Mouse (Mus musculus): ENCODE data around the gene Lat2.

Gene Lat2

GRCm38 (mm10) chr5:134568964-134569491 lies 45.8 kb downstream of the Lat2 start:
- DNase-seq = no peak

- no peak for DNase-seq
Measured at GRCm38 (mm10) chr5:134568030-134568429, 46.8 kb downstream of the Lat2 start.

DNA sequence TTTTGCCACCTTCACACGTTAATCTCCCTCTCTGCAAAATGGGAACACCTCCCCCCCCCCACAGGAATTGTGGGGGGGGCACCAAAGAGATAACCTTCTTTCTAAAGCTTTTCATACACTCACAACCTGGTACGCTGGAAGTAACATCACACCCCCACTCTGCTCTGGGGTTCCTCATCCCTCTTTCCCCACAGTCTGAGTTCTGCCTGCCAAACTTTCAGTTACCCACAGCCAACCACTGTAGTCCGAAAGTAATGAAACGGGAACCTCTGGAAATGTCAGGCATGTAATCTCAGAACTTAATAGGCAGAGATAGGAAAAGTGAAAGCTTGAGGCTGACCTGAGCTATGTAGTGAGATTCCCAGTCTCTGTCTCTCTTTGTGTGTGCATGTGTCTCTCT lies 47.4 kb downstream of the Lat2 start:
- no peak for DNase-seq

- no peak for DNase-seq
Measured at GRCm38 (mm10) chr5:134565696-134566095, 49.1 kb downstream of the Lat2 start.

GRCm38 (mm10) chr5:134564272-134564671 lies 50.6 kb downstream of the Lat2 start:
- DNase-seq = no peak

DNA sequence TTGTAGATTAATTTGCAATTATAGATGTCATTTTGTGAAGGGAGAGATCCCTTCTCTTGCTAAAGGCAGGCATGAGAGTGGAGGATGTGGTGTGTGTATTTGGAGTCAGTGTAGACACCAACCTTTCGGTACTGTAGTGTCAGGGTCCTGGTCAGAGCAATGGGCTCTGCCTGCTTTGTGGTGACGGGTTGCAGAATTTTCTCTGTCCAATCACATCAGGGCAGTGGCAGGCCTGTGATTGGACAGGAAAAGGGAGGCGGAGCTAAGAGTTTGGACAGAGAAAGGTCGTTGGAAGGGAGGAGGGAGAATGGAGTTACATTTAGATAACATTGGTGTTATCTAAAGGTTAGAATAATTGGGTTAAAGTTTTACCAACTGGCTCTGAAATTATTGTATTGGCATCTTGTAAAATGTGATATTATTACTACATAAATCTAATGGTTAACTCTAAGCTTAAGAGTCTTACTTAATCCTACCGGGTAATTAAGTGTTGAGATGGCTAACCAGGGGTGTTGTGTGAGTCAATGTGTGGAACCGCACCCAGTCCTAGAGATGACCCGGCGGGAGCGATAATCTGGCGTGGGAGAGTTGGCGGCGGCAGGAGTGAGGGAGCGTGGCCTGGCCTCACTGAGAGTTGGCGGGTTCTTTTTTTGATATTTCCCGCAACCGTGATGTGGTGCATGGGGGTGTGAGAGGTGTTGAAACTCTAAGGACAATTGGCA lies 54.2 kb downstream of the Lat2 start:
- DNase-seq = no peak

GRCm38 (mm10) chr5:134560071-134560449 lies 54.8 kb downstream of the Lat2 start, which contains the start of gene Syna:
Gene Syna (minus strand): TSS chr5:134560171.
- no peak for DNase-seq

DNA sequence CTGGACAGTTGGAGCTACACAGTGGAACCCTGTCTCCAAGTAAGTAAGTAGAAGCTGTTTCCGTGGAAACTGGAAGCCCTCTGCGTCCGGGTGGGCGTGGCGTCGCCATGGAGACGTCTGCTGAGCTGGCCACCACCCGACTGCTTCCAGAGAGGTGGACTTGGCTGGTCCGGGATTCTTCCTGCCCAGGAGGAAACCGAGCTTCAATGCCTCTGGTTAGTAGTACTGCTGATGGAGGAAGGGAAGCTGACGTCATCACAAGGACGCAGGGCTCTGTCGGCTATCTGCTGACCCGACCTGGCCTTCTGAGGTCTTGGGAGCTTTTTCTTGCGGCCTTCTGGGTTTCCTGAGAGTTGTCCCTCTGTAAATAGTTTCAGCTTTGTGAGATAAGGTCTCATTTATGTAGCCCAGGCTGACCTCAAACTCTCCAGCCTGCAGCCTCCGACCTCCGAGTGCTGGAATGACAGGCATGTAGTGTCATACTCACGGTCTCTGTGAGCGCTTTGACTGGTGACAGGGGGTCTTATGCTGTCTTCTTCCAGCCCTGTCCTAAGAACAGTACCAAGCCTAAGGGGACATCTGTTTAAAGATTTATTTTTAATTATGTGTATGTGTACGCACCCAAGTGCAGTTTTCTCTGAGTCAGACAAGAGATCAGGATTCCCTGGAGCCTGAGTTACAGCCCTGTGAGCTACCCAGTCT lies 59.2 kb downstream of the Lat2 start:
- DNase-seq = peak; percentile 86

DNA sequence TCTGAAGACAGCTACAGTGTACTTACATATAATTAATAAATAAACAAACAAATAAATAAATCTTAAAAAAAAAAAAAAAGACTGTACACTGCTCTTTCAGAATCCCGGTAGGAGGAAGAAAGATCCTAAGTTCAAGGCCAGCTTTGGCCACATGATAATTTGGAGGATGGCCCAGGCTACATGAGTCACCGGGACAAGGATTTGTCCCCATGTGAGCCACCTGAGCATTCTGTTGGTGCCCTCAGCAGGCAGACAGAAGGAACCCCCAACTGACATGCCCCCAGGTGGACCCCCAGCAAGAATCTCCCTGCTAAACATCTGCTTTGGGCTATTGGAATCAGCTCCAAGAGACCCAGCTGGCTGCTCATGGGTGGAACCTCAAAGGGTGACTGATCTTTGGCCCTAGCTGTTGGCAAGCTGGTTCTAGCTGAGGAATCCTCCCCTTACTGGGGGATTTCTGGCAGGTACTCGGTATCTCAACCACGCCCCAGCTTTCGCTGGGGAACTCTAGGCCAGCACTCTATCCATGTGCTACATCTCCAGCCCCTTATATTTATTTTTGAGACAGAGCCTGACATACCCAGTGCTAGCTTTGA lies 60.8 kb downstream of the Lat2 start:
- peak; percentile 51 for DNase-seq

- DNase-seq = peak; percentile 98
Measured at GRCm38 (mm10) chr5:134552110-134552972, 62.5 kb downstream of the Lat2 start, which contains the start of gene Clip2. Gene Clip2 (minus strand): TSS chr5:134552434.

DNA sequence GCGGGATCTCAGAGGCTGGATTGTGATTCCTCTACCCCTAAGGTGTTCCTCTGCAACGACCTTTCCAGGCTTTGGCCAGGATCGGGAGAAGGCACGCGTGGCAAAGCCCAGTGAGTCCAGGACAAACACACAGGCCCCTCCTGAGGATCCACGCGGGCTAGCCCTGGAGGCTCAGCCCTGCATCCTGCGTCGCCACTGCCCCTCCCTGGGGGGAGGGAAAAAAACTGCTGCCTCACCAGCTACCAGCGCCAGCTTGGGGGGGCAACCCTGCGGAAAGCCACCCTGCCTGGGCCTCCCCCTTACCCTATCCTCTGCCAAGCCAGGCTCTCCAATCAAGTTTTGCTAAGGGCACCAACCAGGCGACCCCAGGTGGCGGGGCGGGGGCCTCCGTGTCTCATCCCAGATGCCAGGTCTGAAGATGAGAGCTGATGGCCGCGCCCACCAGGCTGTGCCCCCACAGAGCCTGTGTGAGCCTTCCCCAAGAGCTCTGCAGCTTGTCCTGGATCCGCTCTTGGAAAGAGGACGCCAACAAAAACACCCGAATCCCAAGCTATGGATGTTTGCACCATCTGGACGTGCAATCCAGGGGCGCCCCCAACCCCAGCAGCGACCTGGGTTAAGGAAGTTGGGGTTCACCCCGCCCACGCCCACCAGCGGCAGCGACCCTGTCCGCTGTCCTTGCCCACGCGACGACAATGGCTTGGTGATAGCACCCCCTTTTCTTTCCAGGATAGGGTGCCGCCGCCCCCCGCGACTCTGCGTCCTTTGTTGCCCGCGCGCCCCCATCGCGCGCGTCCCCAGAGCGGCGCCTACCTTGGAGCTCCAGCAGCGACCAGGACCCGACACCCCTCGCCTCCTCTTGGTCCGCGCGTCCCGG lies 63.4 kb downstream of the Lat2 start:
- DNase-seq = peak; percentile 50

DNA sequence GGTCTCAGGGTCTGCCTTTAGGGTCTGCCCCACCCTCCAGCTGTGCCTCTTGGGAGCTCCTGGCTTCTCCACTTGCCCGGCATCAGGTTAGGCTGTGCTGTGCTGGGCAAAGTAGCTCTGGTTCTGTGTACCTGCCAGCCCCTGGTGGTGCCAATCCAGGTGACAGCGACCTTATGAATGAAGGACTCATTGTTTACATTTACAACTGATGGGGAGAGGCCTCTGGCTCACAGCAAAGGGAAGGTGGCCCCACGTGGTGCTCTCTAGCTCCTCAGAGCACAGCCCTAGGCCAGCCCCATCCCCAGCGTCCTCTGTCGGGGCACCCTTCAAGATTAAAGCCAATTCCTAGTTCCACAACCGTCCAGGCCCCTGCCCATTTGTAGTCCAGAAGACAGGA lies 64.0 kb downstream of the Lat2 start:
- no peak for DNase-seq

Measured in kidney, adult 9 months (tissue).